Mouse (Mus musculus) ovary, postnatal 14 days (tissue): Measurements from ENCODE around the gene AC134908.4.
"Not testable (repeated sequence)": the region's sequence is repeated elsewhere in the genome, so short reads cannot be mapped to it uniquely, and the experiment has no call there.

Experiments used
- DNase-seq: peaks from one replicate; pipeline ENCODE4 v3.0.0; 2022; ENCODE audit warnings: low spot score

Gene AC134908.4

GRCm38 (mm10) chr17:25765886-25766285 is 29.6 kb downstream of the AC134908.4 start:
- no peak for DNase-seq

- no peak for DNase-seq
Observed at GRCm38 (mm10) chr17:25762591-25762990, 32.9 kb downstream of the AC134908.4 start.

GRCm38 (mm10) chr17:25761561-25761970 is 33.9 kb downstream of the AC134908.4 start:
- DNase-seq: no peak

- DNase-seq: no peak
Observed at GRCm38 (mm10) chr17:25760148-25760547, 35.3 kb downstream of the AC134908.4 start.

GRCm38 (mm10) chr17:25757691-25758090 is 37.8 kb downstream of the AC134908.4 start:
- no peak for DNase-seq

DNA sequence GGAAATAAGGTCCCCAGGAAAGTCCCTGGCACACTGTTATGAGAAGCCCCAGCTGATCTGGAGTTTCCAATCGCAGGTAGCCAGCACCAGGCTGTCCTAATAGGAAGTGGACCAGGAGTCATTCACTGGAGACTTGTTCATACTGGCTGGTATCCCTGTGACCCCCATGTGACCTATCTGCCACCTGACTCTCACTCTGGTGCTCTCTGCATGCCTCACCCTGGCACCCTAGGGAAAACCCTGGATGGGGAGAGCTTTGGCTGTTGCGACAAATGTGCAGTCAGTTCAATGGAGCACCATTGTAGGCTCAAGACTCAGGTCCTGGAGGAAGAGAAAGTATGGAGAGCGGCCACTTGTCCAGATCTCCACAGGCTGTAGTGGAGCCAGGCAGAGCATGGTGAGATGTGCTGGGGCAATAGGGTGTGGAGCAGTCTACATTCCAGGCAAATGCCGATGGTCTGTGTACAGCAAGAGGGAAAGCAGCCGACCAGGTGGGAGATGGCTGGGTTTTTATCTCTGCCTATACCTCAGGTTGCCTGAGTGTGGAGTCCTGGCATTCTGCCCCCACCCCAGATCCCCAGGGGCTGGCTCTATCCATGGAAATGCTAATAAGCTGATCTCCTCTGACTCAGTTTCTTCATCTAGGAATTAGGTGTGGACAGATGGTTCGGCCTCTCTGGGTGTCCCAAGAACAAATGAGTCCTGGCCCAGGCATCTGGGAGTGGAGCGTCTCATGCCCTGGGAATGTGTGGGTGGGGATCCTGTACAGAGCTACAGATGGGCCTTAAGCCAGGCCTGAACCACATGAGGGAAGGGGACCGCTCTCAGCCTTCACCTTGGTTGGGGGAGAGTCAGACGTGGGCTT is 38.8 kb downstream of the AC134908.4 start:
- no peak for DNase-seq

GRCm38 (mm10) chr17:25755627-25756377 is 39.7 kb downstream of the AC134908.4 start:
- no peak for DNase-seq

DNA sequence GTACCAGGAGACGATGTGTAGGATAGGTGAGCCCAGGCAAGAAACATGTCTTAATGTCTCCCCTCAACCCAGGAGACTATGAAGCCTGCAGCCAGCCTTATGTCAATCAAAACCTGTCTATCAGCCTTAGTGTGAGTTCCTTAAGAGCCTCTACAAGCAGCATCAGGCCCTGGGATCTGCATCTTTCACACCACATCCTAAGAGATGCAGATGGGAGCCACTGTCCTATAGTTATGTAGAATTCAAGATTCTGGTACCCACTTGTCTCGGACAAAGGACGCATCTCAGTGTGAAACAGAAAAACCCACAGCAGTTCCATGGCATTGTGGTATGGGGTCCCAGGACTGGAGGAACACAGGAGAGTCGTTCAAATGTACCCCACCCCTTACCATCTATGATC is 40.4 kb downstream of the AC134908.4 start:
- no peak for DNase-seq

- no peak for DNase-seq
Observed at GRCm38 (mm10) chr17:25754241-25754640, 41.2 kb downstream of the AC134908.4 start, which contains the start of gene Msln. Msln (minus strand) TSS chr17:25754378.

GRCm38 (mm10) chr17:25751446-25751845 is 44.0 kb downstream of the AC134908.4 start:
- DNase-seq: peak; percentile 69

DNA sequence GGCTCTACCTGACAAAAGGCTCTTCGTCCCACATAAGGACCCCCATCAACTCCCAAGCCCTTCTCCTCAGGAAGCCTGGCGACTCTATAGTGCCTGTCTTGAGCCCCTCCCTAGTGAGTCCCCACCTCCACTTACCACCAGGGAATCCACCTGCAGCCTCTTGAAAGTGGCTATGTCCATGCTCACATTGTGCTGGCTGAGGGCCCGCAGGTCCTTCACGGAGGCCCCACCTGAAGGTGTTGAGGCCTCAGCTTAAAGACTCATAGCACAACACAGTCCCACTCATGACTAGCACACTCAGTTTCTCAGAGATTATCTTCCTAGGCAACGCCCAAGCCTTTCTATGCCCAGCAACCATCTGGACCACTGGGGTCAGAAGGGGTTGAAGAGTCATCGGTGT is 46.1 kb downstream of the AC134908.4 start:
- DNase-seq: no peak

- no peak for DNase-seq
Observed at GRCm38 (mm10) chr17:25748238-25748637, 47.2 kb downstream of the AC134908.4 start.

GRCm38 (mm10) chr17:25744311-25744710 is 51.1 kb downstream of the AC134908.4 start:
- no peak for DNase-seq

DNA sequence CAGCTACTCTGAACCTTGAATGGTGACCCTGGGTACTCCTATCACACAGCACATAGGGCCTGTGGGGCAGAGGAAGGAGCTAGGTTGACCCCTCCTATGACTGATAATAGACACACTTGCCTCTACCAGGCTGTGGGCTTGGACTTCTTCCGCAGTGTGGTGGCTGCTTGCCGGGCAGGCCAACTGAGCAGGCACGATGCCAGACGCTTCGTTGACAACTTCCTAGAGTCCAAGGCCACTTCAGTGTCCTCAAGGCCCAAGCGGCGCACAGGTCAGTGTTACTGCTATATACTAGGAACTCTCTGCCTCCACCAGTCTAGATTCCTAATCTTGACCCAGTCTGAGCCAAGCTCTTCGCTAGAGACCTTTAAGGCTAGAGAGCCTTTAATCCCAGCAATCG is 51.6 kb downstream of the AC134908.4 start:
- no peak for DNase-seq

DNA sequence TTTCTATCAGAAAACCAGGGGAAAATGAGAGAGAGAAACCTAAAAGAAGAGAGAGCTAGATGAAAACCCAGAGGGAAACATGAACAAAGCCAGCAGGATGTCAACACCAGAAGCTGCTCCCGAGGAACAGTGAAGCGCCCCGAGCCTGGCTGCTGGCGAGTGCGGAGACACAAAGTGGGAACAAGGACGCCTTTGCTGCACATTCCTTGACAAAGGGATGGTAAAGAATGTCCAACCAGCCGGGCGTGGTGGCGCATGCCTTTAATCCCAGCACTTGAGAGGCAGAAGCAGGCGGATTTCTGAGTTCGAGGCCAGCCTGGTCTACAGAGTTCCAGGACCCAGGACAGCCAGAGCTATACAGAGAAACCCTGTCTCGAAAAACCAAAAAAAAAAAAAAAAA is 54.0 kb downstream of the AC134908.4 start:
- not testable (repeated sequence) for DNase-seq
